Mouse (Mus musculus): ENCODE measurements around the gene Eps8l2.

DNA sequence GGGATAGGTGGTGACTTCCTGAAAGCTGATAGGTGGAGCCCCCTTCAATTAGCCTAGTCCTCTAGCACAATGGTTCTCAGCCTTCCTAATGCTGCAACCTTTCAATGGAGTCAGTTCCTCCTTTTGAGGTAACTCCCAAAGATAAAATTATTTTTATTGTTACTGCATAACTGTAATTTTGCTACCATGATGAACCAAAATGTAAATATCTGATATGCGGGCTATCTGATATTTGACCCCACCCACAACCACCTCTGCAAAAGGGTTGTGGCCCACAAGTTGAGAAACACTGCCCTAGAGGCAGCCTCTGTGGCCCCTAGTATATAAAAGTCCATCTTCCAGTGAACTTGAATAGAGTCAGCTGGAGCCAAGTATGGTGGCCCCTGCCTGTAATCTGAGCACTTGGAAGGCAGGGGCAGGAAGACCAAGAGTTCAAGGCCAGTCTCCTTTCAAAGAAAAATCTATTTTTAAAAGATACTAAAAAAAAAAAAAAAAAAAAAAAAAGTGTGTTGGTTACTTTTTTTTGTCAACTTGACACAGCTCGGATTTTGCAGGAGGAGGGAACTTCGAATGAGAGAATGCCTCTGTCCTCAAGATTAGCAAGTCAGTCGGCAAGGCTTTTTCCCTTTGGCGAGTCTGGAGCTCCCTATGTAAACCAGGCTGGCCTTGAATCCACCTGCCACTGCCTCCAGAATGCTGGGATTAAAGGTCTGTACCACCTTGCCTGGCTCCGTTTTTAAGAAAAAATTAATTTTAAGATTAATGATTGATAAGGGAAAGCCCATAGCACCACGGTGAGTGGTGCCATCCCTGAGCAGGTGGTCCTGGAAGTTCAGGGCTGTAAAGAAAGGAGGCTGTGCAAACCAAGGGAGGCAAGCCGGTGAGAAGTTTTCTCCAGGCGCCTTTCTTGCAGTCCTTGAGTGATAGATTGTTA is 51.9 kb downstream of the Eps8l2 start:
- TF ChIP-seq CTCF (IDR thresholded peaks at IDR 0.05; ENCODE audit: low read depth, low read length) (no peak), POLR2A (IDR thresholded peaks at IDR 0.05; ENCODE audit: borderline replicate concordance, low read depth, low read length) (no peak)

Measured in bone marrow macrophage, adult 2 months (primary cell).